Mouse (Mus musculus) brain, embryonic 14.5 days (tissue): ENCODE results near the gene Cerk.

ENCODE experiments used
- CTCF ChIP-seq: fragments of 200-500 bp; IDR thresholded peaks from 2 replicates; pipeline ENCODE4 v1.5.1; 2012; ENCODE audit warnings: inconsistent platforms, mild to moderate bottlenecking, moderate library complexity, borderline replicate concordance; ENCODE audit not compliant: insufficient read depth, insufficient read length; ENCODE audit errors: extremely low read depth
- POLR2A ChIP-seq: fragments of 200-500 bp; IDR thresholded peaks from 2 replicates; pipeline ENCODE4 v1.6.1; 2012; ENCODE audit warnings: mild to moderate bottlenecking, inconsistent platforms, borderline replicate concordance; ENCODE audit not compliant: poor library complexity, insufficient read depth, insufficient read length, severe bottlenecking; ENCODE audit errors: extremely low read depth

GRCm38 (mm10) chr15:86144577-86144976 is 41.4 kb downstream of the Cerk start:
- TF ChIP-seq CTCF (no peak), POLR2A (no peak)
